Mouse (Mus musculus) left cerebral cortex, postnatal 4 days (tissue): Measurements from ENCODE around the gene Zglp1. TPM values are rescaled to one million over a fixed set of nuclear protein-coding genes. Genes with fewer than 3 reads are reported as not detected.

Source experiments
- DNase-seq: peaks from one replicate; pipeline ENCODE4 v3.0.0-alpha.2; 2022
- intact Hi-C: fragments of 180-260 bp; cut with DNase I; formaldehyde crosslinking; loops from one replicate; pipeline ENCODE4 v1.15.1; 2025
- total RNA-seq, 2 experiments: library from RNA; stranded (reverse); gene quantifications; 2 replicates each; pipeline ENCODE4 v1.2.3; 2021

Gene Zglp1
- not detected for total RNA-seq

DNA sequence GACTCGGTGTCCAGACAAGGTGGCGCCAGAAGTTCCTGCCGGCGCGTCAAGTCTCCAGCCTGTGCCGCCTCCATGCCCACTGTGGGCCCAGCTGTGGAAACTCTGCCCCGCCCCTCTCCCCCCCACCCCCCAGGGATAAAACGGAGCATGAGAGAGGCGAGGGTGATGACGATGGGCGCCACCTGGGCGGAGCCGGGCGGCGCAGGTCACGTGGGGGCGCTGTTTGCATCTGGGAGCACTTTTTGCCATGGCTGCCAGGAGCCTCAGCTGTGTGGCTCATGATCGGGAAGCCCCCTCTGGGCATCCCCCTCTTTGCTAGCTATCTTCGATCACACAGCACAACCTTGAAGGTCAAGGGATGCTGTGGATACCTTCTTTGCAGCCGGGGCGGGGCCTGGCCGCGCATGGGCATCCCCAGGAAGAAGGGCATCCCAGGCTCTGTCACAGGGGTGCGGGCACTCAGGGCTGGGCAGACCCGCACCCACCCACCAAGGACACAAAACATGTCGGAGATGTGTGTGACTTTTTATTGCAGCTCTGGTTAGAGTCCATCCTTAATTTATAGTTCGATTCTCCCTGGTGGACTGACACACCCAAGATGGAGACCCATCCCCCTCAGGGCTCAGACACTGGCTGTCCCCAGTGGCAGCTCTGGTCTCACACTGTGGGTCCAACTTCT is at the start of gene Zglp1:
Gene Zglp1 (minus strand): TSS at position 88 of the 679 bp plus-strand sequence.
- intact Hi-C loops = no loop called here
- DNase-seq = no peak

GRCm38 (mm10) chr9:21115105-21115504 is 48.2 kb upstream of the Zglp1 start:
- intact Hi-C loops = no loop called here
- DNase-seq = no peak

DNA sequence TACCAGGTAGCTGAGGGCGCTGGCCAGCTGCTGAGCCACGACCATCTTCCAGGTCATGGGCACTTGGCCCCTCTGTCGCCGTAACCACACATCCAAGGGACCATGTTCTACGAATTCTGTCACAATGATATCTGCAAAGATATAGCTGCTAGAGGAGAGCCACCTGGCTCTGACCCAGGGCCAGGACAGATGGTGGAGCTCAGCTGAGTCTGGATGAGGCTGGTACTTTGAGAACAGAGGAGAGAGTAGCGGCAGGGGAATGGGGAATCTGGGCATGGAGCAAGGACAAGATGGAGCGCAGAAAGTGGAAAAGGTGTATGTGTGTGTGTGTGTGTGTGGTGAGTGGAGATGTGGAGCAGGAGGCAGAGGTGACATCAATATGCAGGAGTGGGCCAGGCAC is 47.3 kb upstream of the Zglp1 start:
- DNase-seq = no peak
- intact Hi-C loops = no loop called here

DNA sequence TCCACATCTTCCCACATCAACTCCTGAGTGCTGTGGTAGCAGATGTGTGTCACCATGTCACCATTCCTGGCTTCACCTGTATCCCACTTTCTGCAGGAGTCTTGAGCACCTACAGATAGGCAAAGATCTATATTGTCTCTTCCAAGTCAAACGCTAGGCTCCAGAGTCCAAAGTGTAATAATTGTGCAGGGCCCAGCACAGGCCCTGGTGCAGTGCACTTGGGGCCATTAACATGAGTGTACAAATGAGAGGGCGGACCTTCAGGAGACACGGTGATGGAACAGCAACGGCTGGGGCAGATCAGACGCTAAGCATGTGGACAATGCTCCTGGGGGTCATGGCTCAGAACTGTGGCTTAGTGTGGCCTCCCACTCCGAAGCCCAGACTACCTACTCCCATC is 46.9 kb upstream of the Zglp1 start:
- intact Hi-C loops = no loop called here
- no peak for DNase-seq

- DNase-seq = no peak
- intact Hi-C loops = no loop called here
Observed at GRCm38 (mm10) chr9:21107607-21108237, 40.8 kb upstream of the Zglp1 start.

- DNase-seq = no peak
- intact Hi-C loops = no loop called here
Observed at GRCm38 (mm10) chr9:21105760-21106564, 39.1 kb upstream of the Zglp1 start.

GRCm38 (mm10) chr9:21104814-21105213 is 37.9 kb upstream of the Zglp1 start:
- no peak for DNase-seq
- intact Hi-C loops = no loop called here

- intact Hi-C loops = no loop called here
- DNase-seq = no peak
Observed at GRCm38 (mm10) chr9:21102076-21102475, 35.2 kb upstream of the Zglp1 start.

- intact Hi-C loops = no loop called here
- no peak for DNase-seq
Observed at GRCm38 (mm10) chr9:21100447-21101161, 33.7 kb upstream of the Zglp1 start.

GRCm38 (mm10) chr9:21097793-21098192 is 30.9 kb upstream of the Zglp1 start:
- intact Hi-C loops = no loop called here
- DNase-seq = no peak

GRCm38 (mm10) chr9:21095958-21096357 is 29.1 kb upstream of the Zglp1 start:
- intact Hi-C loops = no loop called here
- no peak for DNase-seq

- intact Hi-C loops = no loop called here
- no peak for DNase-seq
Observed at GRCm38 (mm10) chr9:21093423-21093822, 26.5 kb upstream of the Zglp1 start.

DNA sequence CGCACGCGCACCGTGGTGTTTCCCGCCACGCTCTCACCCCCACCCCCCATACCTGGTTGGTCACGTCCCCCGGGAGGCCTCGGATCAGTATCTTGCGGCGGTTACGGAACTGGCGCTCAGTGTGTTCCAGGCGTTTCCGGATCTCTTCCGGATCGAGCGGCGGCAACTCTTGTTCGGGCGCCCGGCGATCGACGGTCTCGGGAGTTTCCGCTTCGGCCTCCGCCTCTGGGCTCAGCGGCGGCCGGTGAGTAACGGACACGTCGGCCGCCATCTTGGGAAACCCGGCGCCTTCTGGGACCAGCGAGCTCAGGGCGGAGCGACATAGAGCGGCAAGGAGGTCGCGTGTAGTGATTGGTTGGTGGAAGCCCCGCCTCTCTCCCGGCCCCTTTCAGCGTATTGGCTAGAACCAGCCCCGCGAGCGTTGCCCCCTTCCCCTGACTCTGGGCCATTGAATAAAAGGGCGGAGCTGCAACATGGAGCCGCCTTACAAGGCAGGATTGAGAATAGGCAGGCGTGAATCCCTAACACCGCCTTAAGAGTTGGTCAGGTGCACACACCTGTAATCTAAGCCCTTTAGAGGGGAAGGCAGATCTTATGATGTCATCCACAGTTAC is 24.9 kb upstream of the Zglp1 start, which contains the start of the genes Gm38431 and Raver1:
Gene Gm38431 (minus strand): TSS at position 291 of the 614 bp plus-strand sequence.
Gene Raver1 (minus strand): TSS at position 302 of the 614 bp plus-strand sequence.
- intact Hi-C loops = no loop called here
- peak; percentile 99 for DNase-seq

- DNase-seq = no peak
- intact Hi-C loops = no loop called here
Observed at GRCm38 (mm10) chr9:21090972-21091706, 24.2 kb upstream of the Zglp1 start.

GRCm38 (mm10) chr9:21090537-21090936 is 23.6 kb upstream of the Zglp1 start:
- intact Hi-C loops = no loop called here
- no peak for DNase-seq

DNA sequence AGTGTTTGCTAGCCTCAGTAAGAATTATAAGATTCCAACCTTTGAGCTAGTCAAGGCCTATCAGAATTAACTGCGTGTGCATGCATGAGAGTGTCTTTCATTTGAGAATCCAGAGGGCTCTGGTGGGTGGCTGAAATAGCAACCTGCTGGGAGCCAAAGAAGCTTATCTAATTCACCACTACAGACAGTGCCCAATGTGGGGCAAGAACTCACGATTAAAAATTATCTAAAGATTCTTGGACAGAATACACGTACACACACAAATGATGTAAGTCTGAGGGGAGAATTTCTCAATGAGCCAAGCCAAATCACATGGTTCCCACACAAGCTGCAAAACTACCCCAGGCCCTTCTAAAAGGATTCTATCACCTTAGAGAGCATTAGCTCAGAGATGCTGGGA is 16.4 kb upstream of the Zglp1 start:
- no peak for DNase-seq
- intact Hi-C loops = no loop called here

DNA sequence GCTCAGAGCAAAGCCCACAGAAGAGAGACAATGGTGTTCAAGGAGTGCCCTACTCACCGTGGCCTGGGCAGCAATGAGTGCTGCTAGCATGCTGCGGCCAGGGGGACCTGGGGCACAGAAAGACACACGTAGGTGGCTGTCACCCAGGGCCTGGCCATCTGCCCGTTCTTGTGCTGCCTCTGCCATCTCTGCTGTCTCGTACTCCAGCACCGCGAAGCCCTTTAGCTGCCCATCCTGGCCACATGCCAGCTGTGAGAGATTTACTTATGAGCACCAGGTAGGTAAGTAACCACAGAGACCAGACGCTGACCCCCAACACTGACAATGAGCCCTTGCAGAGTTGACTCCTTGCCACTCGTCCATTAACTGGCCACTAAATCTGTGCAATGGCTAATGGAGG is 14.2 kb upstream of the Zglp1 start:
- intact Hi-C loops = no loop called here

GRCm38 (mm10) chr9:21075625-21076024 is 8.7 kb upstream of the Zglp1 start:
- no peak for DNase-seq
- intact Hi-C loops = no loop called here

More for the DNA sequence above, 14.2 kb upstream of the Zglp1 start:
- no peak for DNase-seq

DNA sequence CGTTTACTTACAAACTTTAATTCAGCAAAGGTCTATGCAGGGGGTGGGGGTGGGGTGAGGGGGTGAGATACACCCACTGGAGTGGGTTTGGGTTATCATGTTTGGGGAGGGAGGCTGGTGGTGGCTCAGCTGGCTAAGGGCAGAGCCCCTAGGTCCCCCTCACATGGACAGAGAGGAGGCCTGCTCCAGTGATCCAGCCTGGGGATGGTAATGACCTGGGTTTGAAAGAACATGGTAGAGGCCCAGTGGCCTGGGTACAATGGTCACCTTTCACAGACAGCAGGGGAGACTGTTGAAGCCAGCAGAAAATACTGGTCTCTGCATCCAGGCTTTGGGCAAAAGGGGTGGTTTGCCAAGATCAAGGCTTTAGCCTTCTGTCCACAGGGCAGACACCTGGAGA is 7.3 kb upstream of the Zglp1 start:
- no peak for DNase-seq
- intact Hi-C loops = no loop called here
